Mouse (Mus musculus) spleen, adult 2 months (tissue): ENCODE measurements around the gene Med13. TPM values are rescaled to one million over a fixed set of nuclear protein-coding genes. Genes with fewer than 3 reads are reported as not detected.
"Not testable (repeated sequence)": the region's sequence is repeated elsewhere in the genome, so short reads cannot be mapped to it uniquely, and the experiment has no call there.

Experiments
- DNase-seq, 2 experiments: peaks; one replicate each; pipeline versions ENCODE4 v3.0.0 to v3.0.0-alpha.2; 2012 to 2021; ENCODE audit warnings: low spot score in 2 of 2, low read depth in 1 of 2
- H3K27ac ChIP-seq: fragments of 200-500 bp; 2 replicates; pipeline ENCODE4 v1.5.1; 2012; ENCODE audit warnings: low read length, inconsistent platforms; ENCODE audit not compliant: insufficient read depth
- H3K27me3 ChIP-seq: fragments of 200-500 bp; 2 replicates; pipeline ENCODE4 v1.6.1; 2012; ENCODE audit warnings: mild to moderate bottlenecking, moderate library complexity, low read length, inconsistent platforms; ENCODE audit not compliant: control insufficient read depth, insufficient read depth
- H3K36me3 ChIP-seq: fragments of 200-500 bp; 2 replicates; pipeline ENCODE4 v1.6.1; 2012; ENCODE audit warnings: mild to moderate bottlenecking, low read length, inconsistent platforms; ENCODE audit not compliant: control insufficient read depth, insufficient read depth
- H3K4me1 ChIP-seq: fragments of 200-500 bp; 2 replicates; pipeline ENCODE4 v1.6.1; 2011; ENCODE audit warnings: inconsistent platforms; ENCODE audit not compliant: control insufficient read depth, insufficient read depth, insufficient read length
- H3K4me3 ChIP-seq: fragments of 200-500 bp; 2 replicates; pipeline ENCODE4 v1.5.1; 2011; ENCODE audit warnings: mild to moderate bottlenecking, inconsistent platforms; ENCODE audit not compliant: insufficient read depth, insufficient read length; ENCODE audit errors: extremely low read depth
- CTCF ChIP-seq: fragments of 200-500 bp; IDR thresholded peaks from 2 replicates; pipeline ENCODE4 v1.5.1; 2011; ENCODE audit warnings: mild to moderate bottlenecking, inconsistent platforms; ENCODE audit not compliant: insufficient read depth, insufficient read length, insufficient replicate concordance; ENCODE audit errors: extremely low read depth
- POLR2A ChIP-seq: fragments of 200-500 bp; IDR thresholded peaks from 2 replicates; pipeline ENCODE4 v1.6.1; 2011; ENCODE audit warnings: low read depth, low read length, inconsistent platforms
- WGBS: fragments of 180-500 bp; shearing (Covaris S2); methylation state at CpG from one replicate; pipeline ENCODE4 v1.1.7; 2018; 5-methylcytosine and 5-hydroxymethylcytosine counted together
- polyA plus RNA-seq: library from polyadenylated mRNA; depleted of rRNA; stranded (reverse); fragments of >200 nt; gene quantifications from 2 replicates; pipeline ENCODE4 v1.2.3, GENCODE M21; 2012

Med13 gene
- polyA plus RNA-seq, 1 experiment = 23.2 TPM

GRCm38 (mm10) chr11:86349325-86349724 is 8.1 kb downstream of the Med13 start:
- WGBS = 27% methylated on average over 2 of the region's 2 CpGs
- no peaks in the 10 kb centered on the region for H3K27me3 ChIP-seq
- H3K27ac ChIP-seq = no peak overlapping the region
- peaks cover 9% of the 10 kb centered on the region for H3K36me3 ChIP-seq
- DNase-seq = no peak
- H3K4me3 ChIP-seq = no peak overlapping the region
- TF ChIP-seq CTCF = no peak
- no peak for TF ChIP-seq POLR2A
- H3K4me1 ChIP-seq = peaks cover 6% of the 10 kb centered on the region; the same call in 1 of the 2 replicates

- no peak overlapping the region for H3K27ac ChIP-seq
- peaks cover 11% of the 10 kb centered on the region for H3K36me3 ChIP-seq
- TF ChIP-seq CTCF (no peak), POLR2A (no peak)
- H3K27me3 ChIP-seq = no peaks in the 10 kb centered on the region
- no peak overlapping the region for H3K4me3 ChIP-seq
- peaks cover 6% of the 10 kb centered on the region; the same call in 1 of the 2 replicates for H3K4me1 ChIP-seq
- no peak for DNase-seq
Measured at GRCm38 (mm10) chr11:86348872-86349271, 8.5 kb downstream of the Med13 start.

- no peak for DNase-seq
- WGBS = 76% methylated on average over 5 of the region's 5 CpGs
- H3K36me3 ChIP-seq = peaks cover 13% of the 10 kb centered on the region
Measured at GRCm38 (mm10) chr11:86347387-86348122, 9.8 kb downstream of the Med13 start.

GRCm38 (mm10) chr11:86346525-86346924 is 10.9 kb downstream of the Med13 start:
- TF ChIP-seq CTCF (no peak), POLR2A (no peak)
- DNase-seq = no peak
- Histone ChIP-seq H3K4me1 (no peaks in the 10 kb centered on the region), H3K4me3 (no peak overlapping the region), H3K36me3 (peaks cover 15% of the 10 kb centered on the region), H3K27ac (no peak overlapping the region), H3K27me3 (no peaks in the 10 kb centered on the region)
- WGBS = 71% methylated on average over 3 of the region's 3 CpGs

More at GRCm38 (mm10) chr11:86347387-86348122, 9.8 kb downstream of the Med13 start:
- Histone ChIP-seq H3K27me3 (no peaks in the 10 kb centered on the region), H3K27ac (no peak overlapping the region), H3K4me1 (peaks cover 4% of the 10 kb centered on the region; the same call in 1 of the 2 replicates), H3K4me3 (no peak overlapping the region)
- TF ChIP-seq POLR2A (no peak), CTCF (no peak)

GRCm38 (mm10) chr11:86344940-86345339 is 12.5 kb downstream of the Med13 start:
- 81% methylated on average over 1 of the region's 1 CpGs for WGBS

GRCm38 (mm10) chr11:86324251-86324650 is 33.2 kb downstream of the Med13 start:
- Histone ChIP-seq H3K27me3 (no peaks in the 10 kb centered on the region), H3K4me1 (no peaks in the 10 kb centered on the region), H3K36me3 (peaks cover 23% of the 10 kb centered on the region), H3K4me3 (no peak overlapping the region), H3K27ac (no peak overlapping the region)
- no peak for TF ChIP-seq POLR2A
- TF ChIP-seq CTCF = no peak
- 89% methylated on average over 5 of the region's 5 CpGs for WGBS
- no peak for DNase-seq

More at GRCm38 (mm10) chr11:86344940-86345339, 12.5 kb downstream of the Med13 start:
- not testable (repeated sequence) for DNase-seq, H3K27me3 ChIP-seq, H3K4me3 ChIP-seq, H3K4me1 ChIP-seq, H3K27ac ChIP-seq
- H3K36me3 ChIP-seq = peaks cover 17% of the 10 kb centered on the region

- not testable (repeated sequence) for H3K4me3 ChIP-seq, H3K27me3 ChIP-seq, DNase-seq, H3K4me1 ChIP-seq, H3K27ac ChIP-seq
- 81% methylated on average over 3 of the region's 3 CpGs for WGBS
- H3K36me3 ChIP-seq = peaks cover 15% of the 10 kb centered on the region
Measured at GRCm38 (mm10) chr11:86314992-86315391, 42.4 kb downstream of the Med13 start.
